Mouse (Mus musculus) lung, embryonic 14.5 days (tissue): ENCODE measurements around the gene Upk1b. TPM values are rescaled to one million over a fixed set of nuclear protein-coding genes. Genes with fewer than 3 reads are reported as not detected.

Experiments used
- ATAC-seq: fragments of 200-750 bp; cut with Nextera tagmentation; 2 replicates; pipeline ENCODE4 v1.8.0; 2017; ENCODE audit warnings: mild to moderate bottlenecking, moderate TSS enrichment, moderate library complexity; ENCODE audit not compliant: insufficient read depth
- DNase-seq: peaks from one replicate; pipeline ENCODE4 v3.0.0-alpha.2; 2015
- H3K27ac ChIP-seq: fragments of 300-500 bp; sonication (generic); 2 replicates; pipeline ENCODE4 v1.5.1; 2014; ENCODE audit warnings: low read depth, mild to moderate bottlenecking, moderate library complexity
- H3K27me3 ChIP-seq: fragments of 300-500 bp; sonication (generic); 2 replicates; pipeline ENCODE4 v1.6.1; 2014; ENCODE audit warnings: low read length, control low read depth; ENCODE audit not compliant: insufficient read depth
- H3K36me3 ChIP-seq: fragments of 300-500 bp; sonication (generic); 2 replicates; pipeline ENCODE4 v1.6.1; 2014; ENCODE audit warnings: control low read depth; ENCODE audit not compliant: insufficient read depth
- H3K4me1 ChIP-seq: fragments of 300-500 bp; sonication (generic); 2 replicates; pipeline ENCODE4 v1.6.1; 2014; ENCODE audit warnings: antibody characterized with exemption, control low read depth; ENCODE audit not compliant: insufficient read depth
- H3K4me2 ChIP-seq: fragments of 300-500 bp; sonication (generic); 2 replicates; pipeline ENCODE4 v1.6.1; 2014; ENCODE audit warnings: mild to moderate bottlenecking
- H3K4me3 ChIP-seq: fragments of 300-500 bp; sonication (generic); 2 replicates; pipeline ENCODE4 v1.5.1; 2014; ENCODE audit warnings: low read depth, low read length
- H3K9ac ChIP-seq: fragments of 300-500 bp; sonication (generic); 2 replicates; pipeline ENCODE4 v1.6.1; 2014
- H3K9me3 ChIP-seq: fragments of 300-500 bp; sonication (generic); 2 replicates; pipeline ENCODE4 v1.6.1; 2016; ENCODE audit warnings: low read depth, low read length, control low read depth
- CTCF ChIP-seq: IDR thresholded peaks from 2 replicates; pipeline ENCODE4 v1.5.1; 2016; ENCODE audit warnings: antibody characterized with exemption, low read depth
- WGBS: fragments of 180-500 bp; shearing (Covaris S2); extraction: QIAGEN DNeasy Blood & Tissue Kit; methylation state at CpG from one replicate; pipeline ENCODE4 v1.1.7; 2014; 5-methylcytosine and 5-hydroxymethylcytosine counted together
- polyA plus RNA-seq: library from polyadenylated mRNA; unstranded; fragments of >200 nt; fragmentation: Nextera tagmentation; extraction: Ambion mirVana; gene quantifications from 2 replicates; pipeline ENCODE4 v1.2.1, GENCODE M21; 2014

Upk1b gene
- polyA plus RNA-seq, 1 experiment from 2014 or later: 15.4 TPM

DNA sequence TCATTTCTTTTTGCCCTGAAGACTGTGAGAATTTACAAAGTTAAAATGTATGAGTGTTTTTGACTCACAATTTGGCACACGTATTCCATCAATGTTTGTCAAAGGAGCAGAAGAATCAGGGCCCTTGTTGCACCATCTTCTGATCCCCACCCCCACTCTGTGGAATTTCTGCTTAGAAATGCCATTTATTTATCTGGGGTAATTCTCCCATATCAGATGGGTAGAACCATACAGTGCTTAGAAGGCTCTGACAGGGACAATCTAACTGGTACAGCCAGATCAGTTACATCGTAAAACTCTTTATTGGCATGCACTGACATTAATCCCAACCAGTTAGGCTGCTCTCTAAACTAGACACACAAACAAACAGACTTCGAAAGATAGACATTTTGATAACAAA lies 10.2 kb downstream of the Upk1b start:
- Histone ChIP-seq H3K4me3 (no peak overlapping the region), H3K27ac (no peak overlapping the region), H3K9me3 (no peaks in the 10 kb centered on the region), H3K4me2 (no peak overlapping the region), H3K4me1 (peaks cover 12% of the 10 kb centered on the region; the same call in 1 of the 2 replicates), H3K27me3 (no peaks in the 10 kb centered on the region), H3K36me3 (no peaks in the 10 kb centered on the region), H3K9ac (no peak overlapping the region)
- no peak for DNase-seq
- ATAC-seq: no peak
- WGBS: 69% methylated on average over 3 of the region's 3 CpGs
- no peak for TF ChIP-seq CTCF

GRCm38 (mm10) chr16:38789016-38789415 lies 11.1 kb downstream of the Upk1b start:
- Histone ChIP-seq H3K4me3 (no peak overlapping the region), H3K36me3 (no peaks in the 10 kb centered on the region), H3K4me2 (no peak overlapping the region), H3K9ac (no peak overlapping the region), H3K27ac (no peak overlapping the region), H3K4me1 (peaks cover 12% of the 10 kb centered on the region), H3K9me3 (no peaks in the 10 kb centered on the region), H3K27me3 (no peaks in the 10 kb centered on the region)
- 71% methylated on average over 2 of the region's 2 CpGs for WGBS
- no peak for TF ChIP-seq CTCF
- DNase-seq (no peak), ATAC-seq (no peak)

DNA sequence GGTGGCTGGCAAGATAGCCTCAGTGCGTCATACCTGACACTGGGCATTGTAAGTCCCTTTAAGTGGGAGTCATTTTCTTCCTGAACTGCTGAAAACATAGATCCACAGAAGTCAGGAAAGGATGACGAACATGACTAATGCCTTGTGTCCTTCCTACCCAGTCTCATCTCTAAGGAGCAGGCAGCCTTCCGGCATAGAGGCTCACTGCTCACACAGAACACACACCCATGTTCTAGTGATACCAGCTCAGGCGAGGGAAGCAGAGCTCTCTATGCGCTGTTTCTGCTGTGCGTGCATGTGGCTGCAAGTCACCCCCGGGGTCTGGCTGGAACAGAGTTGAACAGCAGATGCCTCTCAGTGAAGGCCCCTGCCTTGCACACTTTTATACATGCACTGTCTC lies 14.8 kb downstream of the Upk1b start:
- Histone ChIP-seq H3K9me3 (no peaks in the 10 kb centered on the region), H3K4me1 (peaks cover 12% of the 10 kb centered on the region), H3K9ac (no peak overlapping the region), H3K4me3 (no peak overlapping the region), H3K27ac (no peak overlapping the region), H3K36me3 (no peaks in the 10 kb centered on the region), H3K4me2 (no peak overlapping the region), H3K27me3 (no peaks in the 10 kb centered on the region)
- no peak; the same call in 1 of the 2 replicates for ATAC-seq
- 63% methylated on average over 7 of the region's 7 CpGs for WGBS
- no peak for DNase-seq
- TF ChIP-seq CTCF: no peak

- no peak overlapping the region for H3K9ac ChIP-seq
- no peak overlapping the region for H3K27ac ChIP-seq
- 42% methylated on average over 2 of the region's 2 CpGs for WGBS
- H3K4me1 ChIP-seq: peaks cover 8% of the 10 kb centered on the region
- H3K27me3 ChIP-seq: no peaks in the 10 kb centered on the region
- H3K36me3 ChIP-seq: no peaks in the 10 kb centered on the region
- no peak for ATAC-seq
- H3K9me3 ChIP-seq: no peaks in the 10 kb centered on the region
- no peak overlapping the region for H3K4me2 ChIP-seq
- TF ChIP-seq CTCF: no peak
- no peak overlapping the region for H3K4me3 ChIP-seq
- DNase-seq: no peak
Measured at GRCm38 (mm10) chr16:38782524-38783067, 17.5 kb downstream of the Upk1b start.

- ATAC-seq: no peak
- H3K9ac ChIP-seq: no peak overlapping the region
- H3K4me2 ChIP-seq: no peak overlapping the region
- H3K27ac ChIP-seq: no peak overlapping the region
- no peak for DNase-seq
- 62% methylated on average over 2 of the region's 2 CpGs for WGBS
- H3K4me3 ChIP-seq: no peak overlapping the region
- H3K4me1 ChIP-seq: peaks cover 8% of the 10 kb centered on the region
- no peaks in the 10 kb centered on the region for H3K27me3 ChIP-seq
- TF ChIP-seq CTCF: no peak
- no peaks in the 10 kb centered on the region for H3K9me3 ChIP-seq
- no peaks in the 10 kb centered on the region for H3K36me3 ChIP-seq
Measured at GRCm38 (mm10) chr16:38781946-38782345, 18.2 kb downstream of the Upk1b start.

- no peak overlapping the region for H3K4me3 ChIP-seq
- no peak for ATAC-seq
- TF ChIP-seq CTCF: no peak
- 88% methylated on average over 7 of the region's 7 CpGs for WGBS
- H3K4me1 ChIP-seq: peaks cover 10% of the 10 kb centered on the region
- no peak overlapping the region for H3K27ac ChIP-seq
- DNase-seq: no peak
- no peaks in the 10 kb centered on the region for H3K36me3 ChIP-seq
- no peak overlapping the region for H3K9ac ChIP-seq
- no peaks in the 10 kb centered on the region for H3K27me3 ChIP-seq
- no peak overlapping the region for H3K4me2 ChIP-seq
- H3K9me3 ChIP-seq: no peaks in the 10 kb centered on the region
Measured at GRCm38 (mm10) chr16:38780960-38781572, 19.1 kb downstream of the Upk1b start.

- 52% methylated on average over 6 of the region's 6 CpGs for WGBS
- H3K9ac ChIP-seq: no peak overlapping the region
- H3K9me3 ChIP-seq: no peaks in the 10 kb centered on the region
- H3K27me3 ChIP-seq: no peaks in the 10 kb centered on the region
- H3K27ac ChIP-seq: no peak overlapping the region
- no peak for ATAC-seq
- peaks cover 19% of the 10 kb centered on the region for H3K4me1 ChIP-seq
- no peak for DNase-seq
- no peak overlapping the region for H3K4me2 ChIP-seq
- TF ChIP-seq CTCF: no peak
- no peaks in the 10 kb centered on the region for H3K36me3 ChIP-seq
- no peak overlapping the region for H3K4me3 ChIP-seq
Measured at GRCm38 (mm10) chr16:38776342-38776741, 23.8 kb downstream of the Upk1b start.
